Mouse (Mus musculus) right cerebral cortex, postnatal 36 days (tissue): Measurements from ENCODE around the gene Cmtm1.
"Not testable (repeated sequence)": the region's sequence is repeated elsewhere in the genome, so short reads cannot be mapped to it uniquely, and the experiment has no call there.

Experiments used
- DNase-seq, 2 experiments: peaks; one replicate each; pipeline ENCODE4 v3.0.0; 2022; ENCODE audit warnings: low spot score in 2 of 2, mixed read lengths in 1 of 2

Gene Cmtm1

GRCm38 (mm10) chr8:104309441-104310155 lies at the start of gene Cmtm1, which contains the start of gene Gm45711:
TSS of gene Cmtm1 (minus strand) at chr8:104310145.
TSS of gene Gm45711 (minus strand) at chr8:104310081.
- DNase-seq = peak in 1 of 2 experiments; percentile 14

GRCm38 (mm10) chr8:104358637-104359036 lies 48.7 kb upstream of the Cmtm1 start:
- DNase-seq = no peak

GRCm38 (mm10) chr8:104354504-104354903 lies 44.6 kb upstream of the Cmtm1 start:
- no peak for DNase-seq

- DNase-seq = no peak
Observed at GRCm38 (mm10) chr8:104353186-104353585, 43.2 kb upstream of the Cmtm1 start.

GRCm38 (mm10) chr8:104350047-104350446 lies 40.1 kb upstream of the Cmtm1 start:
- no peak for DNase-seq

- no peak for DNase-seq
Observed at GRCm38 (mm10) chr8:104348971-104349370, 39.0 kb upstream of the Cmtm1 start.

- DNase-seq = no peak
Observed at GRCm38 (mm10) chr8:104346706-104347105, 36.8 kb upstream of the Cmtm1 start.

GRCm38 (mm10) chr8:104344622-104345021 lies 34.7 kb upstream of the Cmtm1 start:
- no peak for DNase-seq

GRCm38 (mm10) chr8:104343957-104344356 lies 34.0 kb upstream of the Cmtm1 start:
- peak; percentile 67 to 71 for DNase-seq

GRCm38 (mm10) chr8:104342426-104342825 lies 32.5 kb upstream of the Cmtm1 start:
- DNase-seq = no peak

GRCm38 (mm10) chr8:104341678-104342077 lies 31.7 kb upstream of the Cmtm1 start:
- no peak for DNase-seq

- DNase-seq = peak in 1 of 2 experiments; percentile 16
Observed at GRCm38 (mm10) chr8:104341106-104341561, 31.2 kb upstream of the Cmtm1 start.

- peak in 1 of 2 experiments; percentile 39 for DNase-seq
Observed at GRCm38 (mm10) chr8:104340233-104341105, 30.5 kb upstream of the Cmtm1 start.

- DNase-seq = no peak
Observed at GRCm38 (mm10) chr8:104339983-104340232, 30.0 kb upstream of the Cmtm1 start.

GRCm38 (mm10) chr8:104339229-104339982 lies 29.5 kb upstream of the Cmtm1 start, which contains the start of gene Cmtm3:
TSS of gene Cmtm3 (plus strand) at chr8:104339410.
- DNase-seq = no peak

- DNase-seq = no peak
Observed at GRCm38 (mm10) chr8:104337890-104338289, 27.9 kb upstream of the Cmtm1 start.

GRCm38 (mm10) chr8:104336806-104337205 lies 26.9 kb upstream of the Cmtm1 start:
- no peak for DNase-seq

GRCm38 (mm10) chr8:104334196-104334595 lies 24.3 kb upstream of the Cmtm1 start:
- no peak for DNase-seq

- no peak for DNase-seq
Observed at GRCm38 (mm10) chr8:104333786-104334185, 23.8 kb upstream of the Cmtm1 start.

- DNase-seq = no peak
Observed at GRCm38 (mm10) chr8:104332665-104333631, 23.0 kb upstream of the Cmtm1 start.

GRCm38 (mm10) chr8:104321930-104322329 lies 12.0 kb upstream of the Cmtm1 start, which contains the start of gene Cmtm2b:
TSS of gene Cmtm2b (plus strand) at chr8:104322230.
- not testable (repeated sequence) for DNase-seq
